Mouse (Mus musculus): ENCODE data around the gene Gm9837. TPM values are rescaled to one million over a fixed set of nuclear protein-coding genes. Genes with fewer than 3 reads are reported as not detected.

Gene Gm9837
- not detected for polyA plus RNA-seq (2012; fragmentation: generic; extraction: Trizol)

GRCm38 (mm10) chr11:53469968-53470695 lies at the start of gene Gm9837:
Gene Gm9837 (minus strand): TSS chr11:53470479.

DNA sequence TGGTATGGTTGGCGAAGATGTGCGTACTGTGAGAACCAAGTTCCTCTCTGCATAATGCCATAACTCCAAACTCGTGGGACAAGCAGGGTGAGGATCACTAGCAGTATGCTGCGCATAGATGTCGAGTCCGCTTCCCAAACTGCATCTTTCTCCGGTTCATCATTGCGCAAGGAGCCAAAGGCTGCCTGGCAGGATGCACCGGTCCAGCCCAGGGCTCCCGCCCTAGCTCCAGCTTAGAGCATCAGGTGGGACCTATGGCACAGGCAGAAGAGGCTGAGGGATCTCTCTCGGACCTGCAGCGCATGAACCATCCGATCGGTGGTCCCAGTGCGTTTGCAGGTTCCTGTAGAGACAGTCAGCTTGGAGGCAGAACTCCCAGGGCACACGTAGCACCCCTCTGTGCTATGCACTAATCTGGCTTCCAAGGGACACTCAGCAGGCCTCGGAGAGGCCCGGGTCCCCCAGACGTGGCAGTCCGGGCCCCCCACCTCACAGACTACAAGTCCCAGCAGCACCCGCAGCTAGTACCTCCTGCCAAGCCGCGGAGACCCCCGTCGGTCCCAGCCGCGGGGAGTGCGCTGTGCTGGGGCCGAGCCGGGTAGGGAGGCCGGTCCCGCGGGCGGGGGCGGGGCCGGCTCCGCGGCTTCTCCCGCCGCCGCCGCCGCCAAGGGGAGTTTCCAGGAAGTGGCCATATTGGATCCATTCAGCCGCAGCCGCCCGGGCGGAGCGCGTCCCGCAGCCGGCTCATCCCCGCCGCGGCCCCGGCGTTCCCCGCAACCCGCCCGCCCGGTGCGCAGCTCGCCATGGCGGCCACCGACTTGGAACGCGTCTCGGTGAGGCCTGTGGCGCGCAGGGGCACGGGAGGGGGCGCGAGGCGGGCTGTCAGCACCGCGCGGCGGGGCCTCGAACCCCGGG lies 49.2 kb upstream of the Gm9837 start, which contains the start of gene Sept8:
TSS of gene Sept8 (plus strand) at position 51 of the 915 bp plus-strand sequence.

GRCm38 (mm10) chr11:53479783-53480301 lies 9.6 kb upstream of the Gm9837 start, which contains the start of the genes Gm9945 and Sowaha:
Gene Gm9945 (plus strand): TSS chr11:53480166.
Gene Sowaha (minus strand): TSS chr11:53480274.

DNA sequence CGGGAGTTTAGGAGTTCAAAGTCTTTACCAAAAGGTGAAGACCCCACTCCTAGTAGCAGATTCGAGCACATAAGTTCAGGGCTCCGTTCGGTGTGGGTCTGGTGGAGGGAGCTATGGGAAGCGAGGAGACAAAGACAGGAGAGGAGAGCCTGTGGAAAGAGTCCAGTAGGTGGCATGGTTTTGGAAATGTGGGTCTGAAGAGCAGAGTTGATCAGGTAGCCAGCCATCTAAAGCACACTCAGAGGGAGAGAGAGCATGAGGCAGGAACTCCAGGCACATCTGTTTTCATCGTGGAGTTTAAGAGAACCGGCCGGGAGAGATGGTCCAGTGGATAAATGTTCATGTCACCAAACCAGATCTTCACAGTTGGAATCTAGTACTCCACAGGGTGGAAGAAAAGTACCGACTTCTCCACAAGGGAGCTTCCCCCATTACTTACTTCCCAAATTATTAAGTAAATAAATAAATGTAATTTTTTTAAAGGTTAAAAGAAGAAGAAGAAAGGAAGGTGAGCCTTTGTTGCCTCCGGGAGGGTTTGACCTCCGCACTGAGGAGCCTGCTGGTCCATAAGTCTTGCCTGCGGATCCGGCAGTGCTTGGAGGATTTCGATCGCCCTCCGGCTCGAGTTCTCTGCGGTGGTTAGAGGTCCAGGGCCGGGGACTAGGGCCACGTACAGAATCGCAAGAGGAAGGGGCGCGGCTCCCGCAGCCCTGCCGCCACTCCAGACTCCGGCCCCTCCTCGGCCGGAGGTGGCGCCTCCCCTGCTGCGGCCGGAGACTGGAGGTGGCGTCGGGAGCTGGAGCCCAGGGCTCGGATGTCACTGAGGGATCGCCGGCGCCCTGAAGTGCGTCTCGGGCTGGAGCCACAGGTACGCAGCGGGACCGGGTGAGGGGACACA lies 13.6 kb downstream of the Gm9837 start, which contains the start of the genes Gm10447 and Shroom1:
TSS of gene Gm10447 (minus strand) at position 637 of the 898 bp plus-strand sequence.
TSS of gene Shroom1 (plus strand) at position 732 of the 898 bp plus-strand sequence.

GRCm38 (mm10) chr11:53430670-53431346 lies 39.5 kb downstream of the Gm9837 start, which contains the start of the genes Uqcrq and Gdf9:
Gene Uqcrq (minus strand): TSS chr11:53430831.
Gene Gdf9 (plus strand): TSS chr11:53431023.

GRCm38 (mm10) chr11:53423036-53423435 lies 47.2 kb downstream of the Gm9837 start, which contains the start of gene Leap2:
Gene Leap2 (minus strand): TSS chr11:53423170.

Other genes starting within 250 kb of the Gm9837 start
- 10 to 100 TPM; 15.8 to 44.3 TPM for gene Hspa4, start 170.0 kb downstream of the Gm9837 start, polyA plus RNA-seq (2012; fragmentation: generic; extraction: Trizol)
- 1 to 10 TPM; 1.7 to 3.0 TPM for gene Zcchc10, start 145.8 kb downstream of the Gm9837 start, polyA plus RNA-seq (2012; fragmentation: generic; extraction: Trizol)
- 1 to 10 TPM in 1 of 2 experiments, under 1 TPM in 1; 0.48 to 8.1 TPM for gene Aff4, start 119.6 kb downstream of the Gm9837 start, polyA plus RNA-seq (2012; fragmentation: generic; extraction: Trizol)
- not detected for gene Leap2, start 47.3 kb downstream of the Gm9837 start, polyA plus RNA-seq (2012; fragmentation: generic; extraction: Trizol)
- 100 to 1,000 TPM; 500 to 558 TPM for gene Uqcrq, start 39.6 kb downstream of the Gm9837 start, polyA plus RNA-seq (2012; fragmentation: generic; extraction: Trizol)
- gene Gdf9, start 39.5 kb downstream of the Gm9837 start, polyA plus RNA-seq (2012; fragmentation: generic; extraction: Trizol), result 1 to 10 TPM in 1 of 2 experiments, under 1 TPM in 1; 0.18 to 1.4 TPM
- gene Gm10447, start 13.4 kb downstream of the Gm9837 start, polyA plus RNA-seq (2012; fragmentation: generic; extraction: Trizol), result under 1 TPM; 0.01 to 0.04 TPM
- 1 to 10 TPM in 1 of 2 experiments, under 1 TPM in 1; 0.54 to 1.0 TPM for gene Shroom1, start 13.3 kb downstream of the Gm9837 start, polyA plus RNA-seq (2012; fragmentation: generic; extraction: Trizol)
- gene Gm9945, start 9.7 kb upstream of the Gm9837 start, polyA plus RNA-seq (2012; fragmentation: generic; extraction: Trizol), result not detected
- not detected for gene Sowaha, start 9.8 kb upstream of the Gm9837 start, polyA plus RNA-seq (2012; fragmentation: generic; extraction: Trizol)
- 10 to 100 TPM; 22.0 to 78.6 TPM for gene Sept8, start 48.8 kb upstream of the Gm9837 start, polyA plus RNA-seq (2012; fragmentation: generic; extraction: Trizol)
- 10 to 100 TPM in 1 of 2 experiments, 1 to 10 TPM in 1; 1.8 to 19.7 TPM for gene Kif3a, start 96.9 kb upstream of the Gm9837 start, polyA plus RNA-seq (2012; fragmentation: generic; extraction: Trizol)
- not detected for gene Il4, start 148.2 kb upstream of the Gm9837 start, polyA plus RNA-seq (2012; fragmentation: generic; extraction: Trizol)
- gene Il13, start 164.2 kb upstream of the Gm9837 start, polyA plus RNA-seq (2012; fragmentation: generic; extraction: Trizol), result not detected
- 1 to 10 TPM; 1.3 to 5.8 TPM for gene Rad50, start 236.8 kb upstream of the Gm9837 start, polyA plus RNA-seq (2012; fragmentation: generic; extraction: Trizol)